Mouse (Mus musculus) intestine, postnatal 0 days (tissue): ENCODE results near the gene Phactr4. TPM values are rescaled to one million over a fixed set of nuclear protein-coding genes. Genes with fewer than 3 reads are reported as not detected.

Source experiments
- ATAC-seq: fragments of 200-750 bp; cut with Nextera tagmentation; 2 replicates; pipeline ENCODE4 v1.8.0; 2017; ENCODE audit warnings: mild to moderate bottlenecking, moderate TSS enrichment, moderate library complexity
- H3K27ac ChIP-seq: fragments of 300-500 bp; sonication (generic); 2 replicates; pipeline ENCODE4 v1.5.1; 2014; ENCODE audit warnings: mild to moderate bottlenecking, low read depth, low read length, moderate library complexity
- H3K27me3 ChIP-seq: fragments of 300-500 bp; sonication (generic); replicated peaks from 2 replicates; pipeline ENCODE4 v1.6.1; 2014; ENCODE audit warnings: low read length, mixed read lengths; ENCODE audit not compliant: control insufficient read depth, insufficient read depth
- H3K36me3 ChIP-seq: fragments of 300-500 bp; sonication (generic); 2 replicates; pipeline ENCODE4 v1.6.1; 2014; ENCODE audit warnings: mild to moderate bottlenecking, moderate library complexity; ENCODE audit not compliant: control insufficient read depth, insufficient read depth
- H3K4me1 ChIP-seq: fragments of 300-500 bp; sonication (generic); replicated peaks from 2 replicates; pipeline ENCODE4 v1.6.1; 2014; ENCODE audit warnings: antibody characterized with exemption, low read length, mixed read lengths; ENCODE audit not compliant: control insufficient read depth, insufficient read depth
- H3K4me2 ChIP-seq: fragments of 300-500 bp; sonication (generic); replicated peaks from 2 replicates; pipeline ENCODE4 v1.6.1; 2014; ENCODE audit warnings: low read depth, mild to moderate bottlenecking, moderate library complexity
- H3K4me3 ChIP-seq: fragments of 300-500 bp; sonication (generic); 2 replicates; pipeline ENCODE4 v1.5.1; 2014; ENCODE audit warnings: low read depth, low read length
- H3K9ac ChIP-seq: fragments of 300-500 bp; sonication (generic); 2 replicates; pipeline ENCODE4 v1.6.1; 2014; ENCODE audit warnings: mild to moderate bottlenecking, low read depth, low read length
- H3K9me3 ChIP-seq: fragments of 300-500 bp; sonication (generic); 2 replicates; pipeline ENCODE4 v1.6.1; 2016; ENCODE audit warnings: mixed run types; ENCODE audit not compliant: control insufficient read depth
- CTCF ChIP-seq: sonication (generic); IDR thresholded peaks from 2 replicates; pipeline ENCODE4 v1.5.1; 2016; ENCODE audit warnings: low read depth, mild to moderate bottlenecking, control low read depth, antibody characterized with exemption, moderate library complexity
- WGBS: fragments of 180-500 bp; shearing (Covaris S2); extraction: QIAGEN DNeasy Blood & Tissue Kit; methylation state at CpG from one replicate; pipeline ENCODE4 v1.1.7; 2014; 5-methylcytosine and 5-hydroxymethylcytosine counted together
- polyA plus RNA-seq: library from polyadenylated mRNA; unstranded; fragments of >200 nt; fragmentation: Nextera tagmentation; extraction: Ambion mirVana; gene quantifications from 2 replicates; pipeline ENCODE4 v1.2.1, GENCODE M21; 2015

Phactr4 gene
- polyA plus RNA-seq, 1 experiment from 2014 or later, result 16.7 TPM

DNA sequence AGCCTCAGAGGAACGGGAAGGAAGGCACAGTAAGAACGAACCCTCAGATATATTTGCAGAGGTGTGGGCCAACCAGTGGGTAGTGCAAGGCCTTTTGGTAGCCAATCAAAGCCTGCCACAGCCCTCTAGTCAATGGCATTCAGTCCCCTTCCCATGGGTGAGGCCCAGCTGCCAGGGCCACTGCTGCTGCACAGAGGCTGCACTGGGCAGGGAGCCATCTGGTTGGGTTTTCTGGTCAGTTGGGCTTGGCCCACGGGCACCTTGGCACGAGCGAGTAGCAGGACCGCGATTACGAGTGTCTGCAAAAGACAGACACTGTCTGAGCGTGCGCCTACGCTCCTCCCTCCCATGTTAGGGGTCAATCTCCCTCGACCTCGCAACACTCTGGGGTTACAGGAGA lies 83.3 kb downstream of the Phactr4 start:
- H3K4me1 ChIP-seq, result no peaks in the 10 kb centered on the region
- 92% methylated on average over 13 of the region's 13 CpGs for WGBS
- no peaks in the 10 kb centered on the region for H3K27me3 ChIP-seq
- H3K4me3 ChIP-seq, result no peak overlapping the region
- H3K9ac ChIP-seq, result no peak overlapping the region
- no peak for TF ChIP-seq CTCF
- H3K4me2 ChIP-seq, result no peak overlapping the region
- H3K9me3 ChIP-seq, result no peaks in the 10 kb centered on the region
- ATAC-seq, result no peak
- no peak overlapping the region for H3K27ac ChIP-seq
- H3K36me3 ChIP-seq, result peaks cover 53% of the 10 kb centered on the region

DNA sequence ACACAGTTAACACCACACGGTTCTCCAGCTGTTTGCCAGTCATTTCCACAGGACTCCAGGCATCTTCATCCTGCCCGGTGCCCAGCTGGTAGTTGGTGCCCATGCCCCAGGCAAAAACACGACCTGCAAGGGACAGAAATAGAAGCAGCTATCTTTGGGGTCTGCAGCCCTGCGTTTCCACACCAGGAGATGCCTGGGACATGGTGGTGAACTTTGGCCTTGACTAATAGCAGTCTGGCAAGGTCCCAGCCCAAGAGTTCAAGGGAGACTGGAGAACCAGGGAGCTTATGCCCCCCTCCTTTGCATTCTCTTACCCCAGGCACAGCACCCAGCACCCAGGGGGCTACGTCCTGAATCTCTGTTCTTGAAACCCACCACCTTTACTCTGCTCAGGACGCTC lies 89.4 kb downstream of the Phactr4 start:
- peaks cover 56% of the 10 kb centered on the region for H3K36me3 ChIP-seq
- H3K27ac ChIP-seq, result no peak overlapping the region
- H3K4me1 ChIP-seq, result no peaks in the 10 kb centered on the region; the same call in 1 of the 2 replicates
- WGBS, result 75% methylated on average over 6 of the region's 6 CpGs
- no peak overlapping the region for H3K9ac ChIP-seq
- no peak overlapping the region for H3K4me2 ChIP-seq
- no peak for TF ChIP-seq CTCF
- no peaks in the 10 kb centered on the region for H3K9me3 ChIP-seq
- H3K4me3 ChIP-seq, result no peak overlapping the region
- no peaks in the 10 kb centered on the region for H3K27me3 ChIP-seq
- no peak for ATAC-seq

DNA sequence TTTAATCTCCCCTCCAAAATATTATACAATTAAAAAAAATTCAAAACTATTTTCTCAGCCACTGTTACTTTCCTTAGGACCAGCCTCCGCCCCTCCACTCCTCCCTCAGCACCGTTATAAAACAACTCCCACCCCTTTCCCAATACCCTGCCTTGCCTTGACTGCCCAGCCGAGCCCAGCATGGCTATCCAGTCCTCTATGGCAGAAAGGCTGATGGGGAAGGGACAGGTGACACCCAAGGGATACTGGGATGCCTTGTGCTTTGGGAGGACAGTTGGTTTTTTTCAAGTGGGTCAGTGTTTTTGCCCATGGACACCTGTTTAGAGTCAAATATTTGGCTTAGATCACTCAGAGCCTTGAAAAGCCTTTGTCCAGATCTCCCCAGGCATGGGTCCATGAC lies 90.3 kb downstream of the Phactr4 start:
- no peak for ATAC-seq
- Histone ChIP-seq H3K4me2 (no peak overlapping the region), H3K9me3 (no peaks in the 10 kb centered on the region), H3K4me1 (no peaks in the 10 kb centered on the region; the same call in 1 of the 2 replicates), H3K27me3 (no peaks in the 10 kb centered on the region), H3K9ac (no peak overlapping the region), H3K27ac (no peak overlapping the region), H3K36me3 (peaks cover 47% of the 10 kb centered on the region), H3K4me3 (no peak overlapping the region)
- TF ChIP-seq CTCF, result no peak
- 69% methylated on average over 3 of the region's 3 CpGs for WGBS

DNA sequence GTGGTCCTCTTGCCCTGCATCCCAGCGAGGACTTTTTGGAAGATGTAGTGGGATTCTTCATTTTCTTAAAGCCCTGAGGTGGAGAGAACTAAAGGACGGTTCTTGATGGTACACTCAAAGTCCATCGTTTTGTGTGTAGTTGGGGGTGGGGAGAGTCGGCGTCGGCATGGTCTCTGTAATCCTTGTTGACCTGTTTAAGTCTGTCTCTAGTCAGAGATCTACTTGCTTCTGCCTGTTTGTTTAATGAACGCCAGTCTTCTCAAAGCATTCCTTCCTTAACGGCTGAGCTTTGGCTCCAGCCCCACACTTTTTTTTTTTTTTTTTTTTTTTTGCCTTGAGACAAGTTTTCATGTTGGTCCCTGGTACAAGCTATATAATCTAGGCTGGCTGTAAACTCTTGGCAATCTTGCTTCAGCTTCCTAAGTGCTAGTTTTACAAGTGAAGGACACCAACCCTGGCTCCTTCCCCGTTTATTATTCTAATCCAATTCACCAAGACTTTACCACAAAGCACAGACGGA lies 92.4 kb downstream of the Phactr4 start:
- Histone ChIP-seq H3K27me3 (no peaks in the 10 kb centered on the region), H3K36me3 (peaks cover 47% of the 10 kb centered on the region), H3K9ac (peak overlapping the region; percentile 82), H3K4me2 (peak overlapping the region; percentile 67), H3K4me3 (peak overlapping the region; percentile 68), H3K9me3 (no peaks in the 10 kb centered on the region), H3K4me1 (no peaks in the 10 kb centered on the region; the same call in 1 of the 2 replicates), H3K27ac (peak overlapping the region; percentile 89)
- no peak for TF ChIP-seq CTCF
- WGBS, result 8% methylated on average over 10 of the region's 10 CpGs
- peak; percentile 20 for ATAC-seq

DNA sequence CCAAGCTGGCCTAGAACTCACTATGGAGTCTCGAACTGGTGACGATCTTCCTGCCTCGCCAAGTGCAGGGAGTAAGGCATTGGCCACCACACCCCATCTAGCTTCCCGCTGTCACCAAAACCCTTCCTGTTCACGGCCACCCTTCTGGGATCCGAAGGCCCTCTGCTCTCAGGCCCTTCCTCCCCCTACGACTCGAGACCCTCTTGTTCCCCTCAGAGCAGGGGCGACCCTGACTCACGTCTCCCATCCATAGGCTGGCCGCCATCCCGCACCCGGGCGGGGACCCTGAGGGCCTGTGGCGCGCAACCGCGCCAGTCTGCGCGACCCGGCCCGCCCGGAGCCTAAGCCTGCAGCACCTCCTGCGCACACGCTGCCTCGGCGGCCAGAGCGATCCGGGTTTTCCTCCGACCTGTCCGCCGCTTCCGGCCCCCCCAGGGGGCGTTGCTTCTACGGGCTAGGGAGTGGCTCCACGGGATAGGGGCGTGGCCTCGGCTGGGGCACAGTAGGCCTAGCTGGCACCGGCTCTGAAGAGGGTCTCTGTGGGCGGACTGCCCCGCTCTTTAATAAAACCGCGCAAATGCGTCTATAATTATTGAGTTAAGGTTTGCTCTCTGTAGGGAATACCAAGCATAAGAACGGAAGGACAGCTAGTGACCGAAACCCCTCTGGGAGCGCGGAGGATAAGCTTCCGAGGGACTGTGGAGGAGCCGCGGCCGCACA lies 93.0 kb downstream of the Phactr4 start, which contains the start of gene Trnau1ap:
Gene Trnau1ap (minus strand): TSS at position 424 of the 720 bp plus-strand sequence.
- Histone ChIP-seq H3K4me3 (peak within 1 kb of the TSS; percentile 68), H3K27ac (peak within 1 kb of the TSS; percentile 89), H3K9ac (peak within 1 kb of the TSS; percentile 82), H3K4me2 (peak within 1 kb of the TSS; percentile 67), H3K27me3 (no peaks in the 10 kb centered on the region), H3K4me1 (no peaks in the 10 kb centered on the region; the same call in 1 of the 2 replicates), H3K36me3 (peaks cover 47% of the 10 kb centered on the region), H3K9me3 (no peaks in the 10 kb centered on the region)
- ATAC-seq, result peak; percentile 93
- TF ChIP-seq CTCF, result peak; percentile 53; the same call in 1 of the 2 replicates
- WGBS, result 1% methylated on average over 52 of the region's 52 CpGs

DNA sequence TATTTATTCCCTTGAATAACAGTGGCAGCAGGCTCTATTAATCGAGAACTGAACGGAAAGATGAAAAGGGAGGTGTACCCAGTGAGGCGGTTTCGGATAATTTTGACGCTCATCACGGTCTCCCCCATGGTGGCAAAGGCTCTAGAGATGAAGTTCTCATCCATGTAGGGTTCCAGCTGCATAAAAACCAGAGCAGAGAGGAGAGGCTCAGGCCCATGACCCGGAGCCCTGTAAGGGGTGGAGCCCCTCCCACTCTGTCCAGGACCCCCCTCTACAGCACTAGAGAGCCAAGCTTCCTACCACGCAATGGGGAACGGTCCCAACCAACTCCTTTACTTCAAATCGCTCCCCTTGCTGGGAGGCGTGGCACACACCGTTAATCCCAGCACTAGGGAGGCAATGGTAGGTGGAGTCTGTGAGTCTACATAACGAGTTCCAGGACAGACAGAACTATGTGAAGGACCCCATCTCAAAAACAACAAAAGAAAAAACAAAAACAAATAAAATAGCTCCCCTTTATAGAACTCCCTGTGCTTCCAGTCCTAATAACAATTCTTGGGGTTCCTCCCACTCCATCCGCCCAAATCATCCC lies 93.8 kb downstream of the Phactr4 start:
- no peak for ATAC-seq
- 53% methylated on average over 14 of the region's 14 CpGs for WGBS
- peak overlapping the region; percentile 89 for H3K27ac ChIP-seq

More for the DNA sequence above, 93.8 kb downstream of the Phactr4 start:
- Histone ChIP-seq H3K36me3 (peaks cover 46% of the 10 kb centered on the region), H3K4me2 (peak overlapping the region; percentile 67), H3K27me3 (no peaks in the 10 kb centered on the region), H3K9me3 (no peaks in the 10 kb centered on the region), H3K9ac (peak overlapping the region; percentile 82), H3K4me3 (peak overlapping the region; percentile 68), H3K4me1 (no peaks in the 10 kb centered on the region; the same call in 1 of the 2 replicates)
- TF ChIP-seq CTCF, result no peak
